Mouse (Mus musculus) MEL (cell line): ENCODE results near the gene S100a10.

Experiments
- CTCF ChIP-seq, 3 experiments: IDR thresholded peaks in 2 of 3; conservative IDR thresholded peaks in 1 of 3; 2 replicates each; pipeline ENCODE4 v1.5.1; 2011 to 2012; ENCODE audit warnings: low read length in 3 of 3, low read depth in 2 of 3, mild to moderate bottlenecking in 2 of 3, improper control_type of control experiment in 1 of 3, inconsistent platforms in 1 of 3, mixed read lengths in 1 of 3, moderate library complexity in 1 of 3; ENCODE audit not compliant: control insufficient read depth in 1 of 3, insufficient read depth in 1 of 3, poor library complexity in 1 of 3, severe bottlenecking in 1 of 3
- EP300 ChIP-seq, 2 experiments: IDR thresholded peaks; 2 replicates each; pipeline ENCODE4 v1.6.1; 2011; ENCODE audit warnings: improper control_type of control experiment in 2 of 2, low read length in 2 of 2, low read depth in 1 of 2, mild to moderate bottlenecking in 1 of 2
- ETS1 ChIP-seq: IDR thresholded peaks from 2 replicates; pipeline ENCODE4 v1.6.1; 2012; ENCODE audit warnings: low read depth, mild to moderate bottlenecking, inconsistent platforms, low read length, improper control_type of control experiment, moderate library complexity
- MYB ChIP-seq: IDR thresholded peaks from 2 replicates; pipeline ENCODE4 v1.6.1; 2011; ENCODE audit warnings: mild to moderate bottlenecking, low read depth, low read length, improper control_type of control experiment
- NELFE ChIP-seq: IDR thresholded peaks from 2 replicates; pipeline ENCODE4 v1.6.1; 2011; ENCODE audit warnings: low read depth, low read length, improper control_type of control experiment
- POLR2A ChIP-seq, 2 experiments: IDR thresholded peaks; 2 replicates each; pipeline ENCODE4 v1.6.1; 2011 to 2012; ENCODE audit warnings: low read length in 2 of 2, mild to moderate bottlenecking in 2 of 2, control low read depth in 1 of 2, improper control_type of control experiment in 1 of 2, low read depth in 1 of 2, moderate library complexity in 1 of 2; ENCODE audit not compliant: control insufficient read depth in 1 of 2, insufficient read depth in 1 of 2, poor library complexity in 1 of 2
- SIN3A ChIP-seq: IDR thresholded peaks from 2 replicates; pipeline ENCODE4 v1.6.1; 2012; ENCODE audit warnings: low read length, improper control_type of control experiment, inconsistent platforms
- USF2 ChIP-seq, 2 experiments: IDR thresholded peaks; 2 replicates each; pipeline ENCODE4 v1.6.1; 2011 to 2012; ENCODE audit warnings: improper control_type of control experiment in 2 of 2, low read length in 2 of 2, borderline replicate concordance in 1 of 2, inconsistent platforms in 1 of 2, low read depth in 1 of 2, mild to moderate bottlenecking in 1 of 2; ENCODE audit not compliant: insufficient read depth in 1 of 2
- ZMIZ1 ChIP-seq: IDR thresholded peaks from 2 replicates; pipeline ENCODE4 v1.6.1; 2012; ENCODE audit warnings: low read depth, mild to moderate bottlenecking, inconsistent platforms, low read length, improper control_type of control experiment, moderate library complexity
- ZNF384 ChIP-seq: IDR thresholded peaks from 2 replicates; pipeline ENCODE4 v1.6.1; 2012; ENCODE audit warnings: low read depth, mild to moderate bottlenecking, inconsistent platforms, low read length, improper control_type of control experiment

DNA sequence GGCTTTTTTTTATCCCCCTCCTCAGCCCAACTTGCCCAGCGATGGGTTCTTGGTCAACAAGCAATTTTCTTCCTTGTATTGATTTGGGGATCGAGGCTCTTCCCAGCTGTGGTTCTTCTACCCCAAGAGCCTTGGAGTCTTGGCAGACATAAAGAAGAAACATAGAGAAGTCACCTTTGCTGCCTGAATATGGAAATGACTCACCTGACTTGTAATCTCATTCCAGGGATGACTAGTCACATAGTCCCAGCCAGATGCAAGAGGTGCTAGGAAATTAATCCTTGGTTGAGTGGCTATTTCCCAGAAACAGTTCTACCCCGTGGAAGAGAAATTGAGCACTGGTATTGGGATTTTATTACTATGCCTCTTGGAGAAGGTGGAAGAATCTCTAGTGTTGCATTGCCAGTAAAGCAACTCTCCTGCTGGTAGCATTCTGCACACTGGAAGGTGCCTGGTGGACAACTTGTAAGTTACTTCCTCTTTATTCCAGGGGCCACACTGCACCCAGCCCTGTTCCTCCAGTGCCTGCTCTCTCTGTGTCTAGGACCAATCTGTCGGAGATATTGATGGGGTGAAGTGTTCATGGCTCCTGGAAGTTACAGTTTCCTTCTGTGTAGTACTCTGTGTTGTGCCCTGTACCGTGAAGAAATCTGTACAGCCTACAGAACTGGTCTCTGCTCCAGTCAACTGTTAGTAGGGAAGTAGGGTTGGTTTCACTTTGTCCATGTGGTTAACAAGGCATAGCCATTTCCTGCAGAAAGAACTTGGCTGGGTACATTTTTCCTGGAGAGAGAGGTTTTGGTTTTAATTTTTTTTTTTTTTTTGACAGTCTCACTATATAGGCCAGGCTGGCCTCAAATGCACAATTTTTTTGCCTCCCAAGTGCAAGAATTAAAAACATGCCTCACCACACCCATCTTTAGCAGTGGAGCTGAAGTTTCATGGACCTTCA, 2.7 kb upstream of the S100a10 start:
- TF ChIP-seq CTCF (IDR thresholded peaks at IDR 0.05 in 2 of 3, conservative IDR thresholded peaks at IDR 0.05 in 1 of 3; ENCODE audit: control insufficient read depth in 1 of 3, insufficient read depth in 1 of 3, low read depth in 2 of 3, low read length in 3 of 3, poor library complexity in 1 of 3, severe bottlenecking in 1 of 3) (no peak), POLR2A (IDR thresholded peaks at IDR 0.05; ENCODE audit: control insufficient read depth in 1 of 2, insufficient read depth in 1 of 2, low read depth in 1 of 2, low read length in 2 of 2, poor library complexity in 1 of 2) (peak in 1 of 2 experiments; percentile 45; a peak in 1 of 4 replicates), MYB (no peak), USF2 (IDR thresholded peaks at IDR 0.05; ENCODE audit: borderline replicate concordance in 1 of 2, insufficient read depth in 1 of 2, low read depth in 1 of 2, low read length in 2 of 2) (no peak), ZMIZ1 (no peak), ZNF384 (0 out of 2 replicates have a peak, but pooled peaks have one; percentile 57), ETS1 (0 out of 2 replicates have a peak, but pooled peaks have one; percentile 38), NELFE (no peak), EP300 (IDR thresholded peaks at IDR 0.05; ENCODE audit: low read depth in 1 of 2, low read length in 2 of 2) (peak in 1 of 2 experiments; percentile 19; a peak in 1 of 4 replicates), SIN3A (peak; percentile 65)
